ENCODE assay signal across 26 mouse cellular contexts in the genomic region with DNA sequence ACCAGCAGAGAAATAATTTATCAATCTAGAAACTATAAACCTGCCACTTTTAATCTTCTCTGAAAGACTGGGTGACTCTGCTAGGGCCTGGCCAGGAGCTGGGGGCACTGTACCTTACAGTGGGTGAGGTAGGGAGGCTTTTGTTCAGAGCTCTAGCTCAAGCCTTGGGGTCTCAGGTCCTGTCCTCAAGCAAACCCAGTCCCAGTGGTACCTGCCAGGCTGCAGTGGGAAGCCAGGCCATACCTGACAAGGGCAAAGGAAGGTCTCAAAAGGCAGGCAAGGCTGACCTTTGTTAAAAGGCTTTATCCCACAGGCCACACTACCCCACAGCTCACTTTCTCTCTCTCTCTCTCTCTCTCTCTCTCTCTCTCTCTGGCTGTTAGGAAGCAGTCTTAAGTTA. TPM values are rescaled to one million over a fixed set of nuclear protein-coding genes. Genes with fewer than 3 reads are reported as not detected.
"Had no signal": no experiment of that assay in that cellular context is flagged by ENCODE, and none has a peak within 500 bp of the region (broad histone marks: within the 10 kb centered on the region; RNA-seq: fewer than 3 reads in every experiment).

No protein-coding gene starts in this region.

- H3K4me2 ChIP-seq: heart, embryonic 11.5 days; heart, embryonic 13.5 days; heart, embryonic 15.5 days; hindbrain, embryonic 12.5 days; hindbrain, embryonic 14.5 days; intestine, embryonic 15.5 days; limb, embryonic 12.5 days had no signal

- H3K27me3 ChIP-seq: heart, embryonic 13.5 days; heart, embryonic 15.5 days; hindbrain, embryonic 12.5 days; intestine, embryonic 15.5 days; limb, embryonic 12.5 days had no signal

- H3K27ac ChIP-seq: gastrocnemius, adult 2 months; heart, embryonic 13.5 days; heart, embryonic 15.5 days; hindbrain, embryonic 10.5 days; hindbrain, embryonic 12.5 days; hindbrain, embryonic 14.5 days; intestine, embryonic 15.5 days; layer of hippocampus, adult 2 months; left cerebral cortex, adult 2 months; limb, embryonic 10.5 days; limb, embryonic 12.5 days had no signal

- H3K4me1 ChIP-seq: heart, embryonic 13.5 days; heart, embryonic 15.5 days; hindbrain, embryonic 12.5 days; intestine, embryonic 15.5 days; limb, embryonic 12.5 days had no signal

- DNase-seq: gastrocnemius, adult 2 months; gastrocnemius, postnatal 10 days; gastrocnemius, postnatal 25 days; heart, postnatal 4 days; kidney, adult 18-20 months; kidney, adult 8-10 months; kidney, postnatal 10 days; kidney, postnatal 25 days; kidney, postnatal 4 days had no signal

- ATAC-seq: hindbrain, embryonic 16.5 days; inflammation-experienced regulatory T-cells, adult 6 months; intestine, embryonic 15.5 days; intestine, postnatal 0 days had no signal

- H3K4me3 ChIP-seq: gastrocnemius, adult 2 months; heart, embryonic 13.5 days; heart, embryonic 15.5 days; hindbrain, embryonic 10.5 days; hindbrain, embryonic 12.5 days; intestine, embryonic 15.5 days; layer of hippocampus, adult 2 months; left cerebral cortex, adult 2 months; limb, embryonic 10.5 days; limb, embryonic 12.5 days had no signal

- H3K36me3 ChIP-seq: heart, embryonic 13.5 days; heart, embryonic 15.5 days; hindbrain, embryonic 10.5 days; hindbrain, embryonic 12.5 days; intestine, embryonic 15.5 days; limb, embryonic 10.5 days; limb, embryonic 12.5 days had no signal

- H3K9me3 ChIP-seq: heart, embryonic 13.5 days; heart, embryonic 15.5 days; hindbrain, embryonic 10.5 days; hindbrain, embryonic 12.5 days; intestine, embryonic 15.5 days; limb, embryonic 10.5 days; limb, embryonic 12.5 days had no signal

- H3K9ac ChIP-seq: heart, embryonic 13.5 days; heart, embryonic 15.5 days; hindbrain, embryonic 12.5 days; hindbrain, embryonic 14.5 days; intestine, embryonic 15.5 days; limb, embryonic 12.5 days had no signal

RNA-seq across cellular contexts. Expression of a gene that starts 12.8 kb away (rescaled TPM):
- total RNA-seq: gastrocnemius, adult 2 months; gastrocnemius, postnatal 10 days; gastrocnemius, postnatal 25 days; gastrocnemius, postnatal 4 days; granulocyte monocyte progenitor cell, adult 5-6 weeks; layer of hippocampus, postnatal 25 days had no signal
